Mouse (Mus musculus): ENCODE data around the gene Hoxb3. TPM values are rescaled to one million over a fixed set of nuclear protein-coding genes. Genes with fewer than 3 reads are reported as not detected.

The Hoxb3 gene
- total RNA-seq, 1 experiment from 2014 or later = 0.55 TPM

- no peak for ATAC-seq (replicated peaks; ENCODE audit: low read depth, poor library complexity, severe bottlenecking)
Observed at GRCm38 (mm10) chr11:96316696-96317607, 6.2 kb upstream of the Hoxb3 start.

- no peak for ATAC-seq (replicated peaks; ENCODE audit: low read depth, poor library complexity, severe bottlenecking)
Observed at GRCm38 (mm10) chr11:96317608-96318367, 5.3 kb upstream of the Hoxb3 start, which contains the start of gene Hoxb4. Hoxb4 (plus strand) TSS chr11:96318267.

- peak; percentile 69 for ATAC-seq (replicated peaks; ENCODE audit: low read depth, poor library complexity, severe bottlenecking)
Observed at GRCm38 (mm10) chr11:96318368-96319070, 4.6 kb upstream of the Hoxb3 start.

- ATAC-seq (replicated peaks; ENCODE audit: low read depth, poor library complexity, severe bottlenecking) = no peak
Observed at GRCm38 (mm10) chr11:96319071-96319902, 3.8 kb upstream of the Hoxb3 start.

GRCm38 (mm10) chr11:96319910-96320309 is 3.2 kb upstream of the Hoxb3 start:
- peak; percentile 26 for ATAC-seq (replicated peaks; ENCODE audit: low read depth, poor library complexity, severe bottlenecking)

GRCm38 (mm10) chr11:96320688-96321087 is 2.4 kb upstream of the Hoxb3 start:
- ATAC-seq (replicated peaks; ENCODE audit: low read depth, poor library complexity, severe bottlenecking) = no peak

- no peak for ATAC-seq (replicated peaks; ENCODE audit: low read depth, poor library complexity, severe bottlenecking)
Observed at GRCm38 (mm10) chr11:96321846-96322245, 1.3 kb upstream of the Hoxb3 start.

- ATAC-seq (replicated peaks; ENCODE audit: low read depth, poor library complexity, severe bottlenecking) = no peak
Observed at GRCm38 (mm10) chr11:96322738-96323137, 388 bp upstream of the Hoxb3 start.

- ATAC-seq (replicated peaks; ENCODE audit: low read depth, poor library complexity, severe bottlenecking) = no peak
Observed at GRCm38 (mm10) chr11:96324125-96324524, 999 bp downstream of the Hoxb3 start.

- ATAC-seq (replicated peaks; ENCODE audit: low read depth, poor library complexity, severe bottlenecking) = no peak
Observed at GRCm38 (mm10) chr11:96324965-96325364, 1.8 kb downstream of the Hoxb3 start.

- no peak for ATAC-seq (replicated peaks; ENCODE audit: low read depth, poor library complexity, severe bottlenecking)
Observed at GRCm38 (mm10) chr11:96325747-96326212, 2.7 kb downstream of the Hoxb3 start.

GRCm38 (mm10) chr11:96326705-96327104 is 3.6 kb downstream of the Hoxb3 start:
- ATAC-seq (replicated peaks; ENCODE audit: low read depth, poor library complexity, severe bottlenecking) = no peak

GRCm38 (mm10) chr11:96327122-96327521 is 4.0 kb downstream of the Hoxb3 start:
- no peak for ATAC-seq (replicated peaks; ENCODE audit: low read depth, poor library complexity, severe bottlenecking)

- ATAC-seq (replicated peaks; ENCODE audit: low read depth, poor library complexity, severe bottlenecking) = no peak
Observed at GRCm38 (mm10) chr11:96327750-96328149, 4.6 kb downstream of the Hoxb3 start.

GRCm38 (mm10) chr11:96328605-96329004 is 5.5 kb downstream of the Hoxb3 start:
- no peak for ATAC-seq (replicated peaks; ENCODE audit: low read depth, poor library complexity, severe bottlenecking)

GRCm38 (mm10) chr11:96332105-96332504 is 9.0 kb downstream of the Hoxb3 start:
- ATAC-seq (replicated peaks; ENCODE audit: low read depth, poor library complexity, severe bottlenecking) = no peak

GRCm38 (mm10) chr11:96332618-96333032 is 9.5 kb downstream of the Hoxb3 start:
- no peak for ATAC-seq (replicated peaks; ENCODE audit: low read depth, poor library complexity, severe bottlenecking)

GRCm38 (mm10) chr11:96333241-96334001 is 10.3 kb downstream of the Hoxb3 start:
- no peak for ATAC-seq (replicated peaks; ENCODE audit: low read depth, poor library complexity, severe bottlenecking)

GRCm38 (mm10) chr11:96334002-96334364 is 10.9 kb downstream of the Hoxb3 start:
- no peak for ATAC-seq (replicated peaks; ENCODE audit: low read depth, poor library complexity, severe bottlenecking)

All from common myeloid progenitor, adult 5-6 weeks (primary cell).